Mouse (Mus musculus): Measurements from ENCODE around the gene Spata2l.

Gene Spata2l

DNA sequence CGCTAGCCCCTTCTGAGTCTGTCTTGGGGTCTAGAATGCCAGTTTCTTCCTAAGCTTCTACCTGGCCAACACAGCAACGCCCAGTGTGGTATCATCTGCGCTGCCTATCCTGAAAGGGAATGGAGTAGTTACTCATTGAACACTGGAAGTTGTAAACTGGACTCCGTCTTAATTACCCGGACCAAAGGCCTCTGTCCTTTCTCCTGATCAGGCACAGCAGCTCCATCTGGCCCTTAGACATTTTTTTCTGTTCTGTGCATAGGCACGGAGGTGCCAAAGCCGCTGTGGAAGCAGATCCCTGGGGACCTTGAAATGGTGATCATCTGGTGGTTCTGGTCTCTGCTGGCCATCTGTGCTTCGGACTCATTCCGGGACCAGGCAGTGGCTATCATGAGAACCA, 42.3 kb downstream of the Spata2l start:
- no peak for DNase-seq

DNA sequence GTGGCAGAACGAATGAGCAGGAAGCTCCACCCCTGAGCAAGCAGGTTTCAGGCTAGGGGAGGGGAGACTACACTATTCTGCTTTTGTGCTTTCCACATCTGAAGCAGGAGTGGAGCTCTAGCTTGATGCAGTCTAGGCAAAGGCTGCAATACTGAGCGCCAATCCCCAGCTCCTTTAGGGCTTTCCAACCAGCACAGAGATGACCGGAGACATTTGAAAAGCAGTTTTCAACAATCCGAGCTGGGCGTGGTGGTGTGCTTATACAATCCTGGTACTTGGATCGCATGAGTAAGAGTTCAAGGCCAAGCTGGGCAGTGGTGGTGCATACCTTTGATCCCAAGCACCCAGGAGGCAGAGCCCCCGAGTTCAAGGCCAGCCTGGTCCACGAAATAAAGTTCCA, 44.1 kb downstream of the Spata2l start:
- no peak for DNase-seq

DNA sequence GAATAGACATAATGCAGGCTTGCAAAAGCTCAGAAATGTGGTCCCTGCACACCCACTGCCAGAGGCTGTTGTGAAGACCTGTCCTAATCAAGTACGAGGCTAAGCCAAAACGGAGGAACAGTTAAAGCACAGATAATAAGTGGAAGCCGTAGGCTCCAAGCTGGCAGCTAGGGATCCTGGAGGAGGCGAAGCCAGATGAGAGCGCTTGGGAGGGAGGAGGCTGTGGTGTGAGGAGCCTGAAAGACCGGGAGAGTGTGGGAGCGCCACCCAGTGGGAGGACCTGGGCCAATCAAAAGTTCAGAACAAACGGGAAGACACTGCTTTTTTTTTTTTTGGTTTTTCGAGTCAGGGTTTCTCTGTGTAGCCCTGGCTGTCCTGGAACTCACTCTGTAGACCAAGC, 45.4 kb downstream of the Spata2l start:
- DNase-seq = peak; percentile 81

DNA sequence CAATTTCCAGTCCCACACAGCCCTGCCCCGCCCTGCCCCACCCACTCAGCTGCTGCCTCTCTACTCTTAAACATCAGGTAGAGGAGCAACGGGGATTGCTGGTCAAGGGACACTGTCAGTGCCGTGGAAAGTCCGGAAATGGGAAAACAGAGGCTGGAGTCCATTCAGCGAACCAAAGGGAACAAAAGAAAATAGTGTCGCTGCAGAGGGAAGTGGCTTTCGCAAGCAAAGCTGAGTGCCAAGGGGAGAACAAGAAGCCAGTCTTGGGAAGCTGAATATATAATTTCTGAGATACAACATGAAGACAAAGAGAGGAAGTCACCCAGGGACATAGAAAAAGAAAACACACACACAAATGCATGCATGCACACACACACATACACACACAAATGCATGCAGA, 47.2 kb downstream of the Spata2l start:
- DNase-seq = no peak

DNA sequence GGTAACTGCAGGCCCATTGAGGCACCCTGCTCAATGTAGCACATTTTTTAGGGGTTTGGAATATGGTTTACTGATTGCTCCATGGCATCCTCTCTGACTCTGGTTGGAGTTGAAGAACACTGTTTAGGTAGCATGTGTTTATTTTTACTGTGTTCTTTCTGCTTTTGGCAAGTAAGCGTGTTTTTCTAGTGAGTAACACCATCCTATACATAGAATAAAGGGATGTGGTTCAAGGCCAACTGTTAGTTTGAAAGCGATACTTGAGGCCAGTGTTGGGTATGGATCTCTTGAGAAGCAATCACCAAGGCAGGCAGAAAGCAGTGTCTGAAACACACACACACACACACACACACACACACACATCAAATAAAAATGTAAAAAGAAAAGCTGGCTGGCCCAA, 48.0 kb downstream of the Spata2l start:
- no peak for DNase-seq

DNA sequence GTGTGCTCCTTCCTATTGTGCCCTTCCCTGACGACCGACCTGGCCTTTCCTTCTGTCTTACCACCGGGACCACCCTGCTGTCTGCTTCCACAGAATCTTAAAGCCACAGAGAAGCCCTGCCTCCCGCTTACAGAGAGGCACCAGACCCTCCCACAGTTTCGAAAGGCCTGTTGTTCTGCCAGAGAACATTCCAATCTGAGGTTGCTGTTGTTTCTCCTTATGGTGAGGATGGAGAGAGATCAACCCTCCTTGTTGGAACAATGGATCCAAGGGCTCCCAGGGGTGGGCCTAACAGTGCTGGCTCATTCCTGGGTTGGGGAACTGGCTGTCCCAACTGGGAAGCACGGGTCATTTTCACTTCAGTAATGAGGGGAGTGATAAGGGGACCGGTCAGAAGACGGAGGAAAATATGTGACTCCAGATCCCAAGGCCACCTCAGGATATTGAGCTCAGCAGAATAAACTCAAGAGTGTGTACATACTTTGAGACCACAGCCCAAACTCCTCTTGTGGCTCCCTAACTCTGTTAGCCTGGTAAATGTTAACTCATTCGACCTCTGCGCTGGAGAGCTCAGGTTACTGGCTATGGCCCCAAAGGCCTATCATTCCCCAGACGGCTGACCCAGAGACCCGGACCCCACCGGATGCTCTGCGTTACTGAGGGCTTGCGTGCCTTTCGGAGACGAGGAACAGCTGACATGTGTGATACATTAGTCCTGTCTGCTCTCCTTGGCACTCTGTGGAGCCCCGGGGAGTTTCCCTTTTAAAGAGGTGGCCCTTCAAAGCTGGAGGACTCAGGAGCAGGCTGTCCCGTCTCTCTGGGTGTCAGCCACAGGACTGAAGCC, 50.2 kb downstream of the Spata2l start, which contains the start of gene Dpep1:
TSS of gene Dpep1 (plus strand) at position 677 of the 844 bp plus-strand sequence.
- no peak for DNase-seq

DNA sequence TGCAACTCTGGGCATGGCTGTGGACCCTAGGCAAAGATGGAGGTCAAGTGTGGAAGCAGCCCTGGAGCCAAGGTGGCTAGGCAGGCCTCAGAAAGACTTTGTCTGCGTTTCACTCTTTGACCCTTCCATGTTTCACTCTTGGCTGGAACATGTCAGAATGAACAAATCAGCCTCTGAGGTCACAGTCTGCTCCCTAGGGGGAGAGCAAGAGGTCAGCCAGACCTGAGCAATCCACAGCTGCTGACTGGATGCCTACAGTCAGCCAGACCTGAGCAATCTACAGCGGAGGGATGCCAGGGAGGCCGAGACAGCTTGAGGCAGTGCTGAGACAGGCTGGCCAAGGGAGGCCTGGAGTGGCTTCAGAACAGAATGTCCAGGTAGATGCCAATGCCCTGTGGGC, 54.6 kb downstream of the Spata2l start:
- no peak for DNase-seq

Measured in layer of hippocampus, adult 9-11 months (tissue).